Mouse (Mus musculus) embryonic fibroblast, embryonic 13.5 days (primary cell): ENCODE results near the gene Xaf1.

ENCODE experiments used
- CTCF ChIP-seq: IDR thresholded peaks from 2 replicates; pipeline ENCODE4 v1.5.1; 2011; ENCODE audit warnings: mild to moderate bottlenecking, control low read depth, low read length, moderate library complexity, borderline replicate concordance; ENCODE audit not compliant: insufficient read depth
- POLR2A ChIP-seq: IDR thresholded peaks from 2 replicates; pipeline ENCODE4 v1.6.1; 2011; ENCODE audit warnings: low read depth, mild to moderate bottlenecking, control low read depth, low read length, moderate library complexity

DNA sequence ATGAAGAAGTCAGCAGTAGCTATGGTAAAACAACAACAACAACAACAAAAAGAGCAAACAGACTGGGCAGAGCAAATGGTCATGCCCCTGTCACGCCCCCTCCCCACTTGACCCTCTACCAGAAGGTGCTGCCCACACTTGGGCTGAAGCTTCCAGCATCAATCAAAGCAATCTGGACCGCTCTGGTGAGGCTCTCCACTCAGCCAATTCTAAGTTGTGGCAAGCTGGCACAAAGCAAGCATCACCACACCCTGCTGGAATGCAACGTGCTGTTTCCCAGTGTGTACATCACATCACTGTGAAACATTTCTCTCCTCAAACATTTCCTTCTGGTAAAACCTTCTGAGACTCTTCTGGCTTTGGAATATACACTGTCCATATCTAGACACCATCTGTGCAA lies 28.1 kb upstream of the Xaf1 start:
- TF ChIP-seq CTCF, result no peak
- no peak for TF ChIP-seq POLR2A
